Mouse (Mus musculus) layer of hippocampus, postnatal 25 days (tissue): ENCODE data around the gene Stk4. TPM values are rescaled to one million over a fixed set of nuclear protein-coding genes. Genes with fewer than 3 reads are reported as not detected.

Experiments used
- DNase-seq, 2 experiments: peaks; one replicate each; pipeline ENCODE4 v3.0.0; 2022; ENCODE audit warnings: mixed read lengths in 2 of 2, low spot score in 1 of 2; ENCODE audit errors: extremely low spot score in 1 of 2
- total RNA-seq, 2 experiments: library from RNA; stranded (reverse); gene quantifications; 2 replicates each; pipeline ENCODE4 v1.2.3; 2021

Stk4 gene
- total RNA-seq, 2 experiments from 2014 or later = 47.8 to 48.6 TPM

DNA sequence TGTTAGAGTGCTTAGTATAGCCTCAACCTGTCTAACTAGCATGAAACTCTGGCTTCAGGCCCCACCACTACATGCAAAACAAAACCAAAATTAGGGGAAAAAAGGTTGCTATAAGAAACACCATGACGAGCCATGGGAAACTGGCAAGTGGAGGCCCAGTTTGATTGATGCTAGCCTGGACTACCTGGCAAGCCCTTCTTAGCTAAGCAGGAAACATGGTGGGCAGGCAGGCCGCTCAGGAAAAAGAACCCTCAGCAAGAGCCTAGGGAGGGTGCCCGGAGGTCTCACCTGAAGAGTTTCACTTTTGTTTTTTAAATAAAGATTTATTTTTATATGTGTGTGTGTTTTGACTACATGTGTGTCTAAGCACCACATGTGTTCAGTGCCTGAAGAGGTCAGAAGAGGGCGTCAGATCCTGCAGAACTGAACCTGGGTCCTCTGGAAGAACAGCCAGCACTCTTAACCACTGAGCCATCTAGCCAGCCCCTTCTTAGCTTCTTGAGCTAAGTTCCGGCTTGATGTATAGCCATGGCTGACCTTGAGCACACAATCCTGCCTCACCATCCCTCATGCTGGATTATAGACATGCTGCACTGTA is 53.1 kb downstream of the Stk4 start:
- DNase-seq = no peak

DNA sequence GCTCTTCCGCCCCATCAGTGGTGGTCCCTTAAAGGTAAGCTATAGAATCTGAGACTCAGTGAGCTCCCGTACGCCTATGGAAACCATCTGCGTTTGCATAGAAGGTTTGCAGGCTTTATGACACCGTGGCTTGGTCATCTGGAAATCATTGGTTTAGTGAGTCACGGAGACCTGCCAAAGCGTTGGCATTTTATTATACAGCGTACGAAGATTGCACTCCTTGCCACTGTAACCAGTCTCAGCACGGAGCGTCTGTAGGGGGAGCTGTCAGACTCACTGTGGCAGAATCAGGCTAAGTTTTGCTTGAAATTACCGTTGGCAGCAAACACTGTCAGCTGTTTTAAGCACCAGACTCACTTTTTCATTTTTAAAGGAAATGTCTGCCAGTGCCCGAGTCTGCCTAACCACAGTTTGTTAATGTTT is 56.4 kb downstream of the Stk4 start:
- DNase-seq = peak; percentile 34 to 64

DNA sequence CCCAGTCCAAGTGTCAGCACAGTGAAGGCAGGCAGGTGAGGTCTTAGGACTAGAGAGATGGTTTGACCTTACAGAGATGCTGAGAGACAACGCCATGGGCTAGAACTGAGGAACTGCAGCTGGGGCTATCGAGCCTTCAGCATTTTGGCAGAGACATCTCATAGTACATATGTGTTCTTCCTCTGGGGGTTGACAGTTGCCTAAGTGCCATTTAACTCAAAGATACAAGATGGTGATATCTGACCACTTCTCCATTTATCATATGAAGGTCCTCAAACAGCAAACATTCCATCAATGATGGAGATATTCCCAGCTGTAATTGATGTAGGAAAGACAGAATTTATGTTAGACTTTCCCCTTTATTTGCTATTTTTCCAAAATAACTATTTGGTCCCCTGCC is 57.2 kb downstream of the Stk4 start:
- no peak for DNase-seq

DNA sequence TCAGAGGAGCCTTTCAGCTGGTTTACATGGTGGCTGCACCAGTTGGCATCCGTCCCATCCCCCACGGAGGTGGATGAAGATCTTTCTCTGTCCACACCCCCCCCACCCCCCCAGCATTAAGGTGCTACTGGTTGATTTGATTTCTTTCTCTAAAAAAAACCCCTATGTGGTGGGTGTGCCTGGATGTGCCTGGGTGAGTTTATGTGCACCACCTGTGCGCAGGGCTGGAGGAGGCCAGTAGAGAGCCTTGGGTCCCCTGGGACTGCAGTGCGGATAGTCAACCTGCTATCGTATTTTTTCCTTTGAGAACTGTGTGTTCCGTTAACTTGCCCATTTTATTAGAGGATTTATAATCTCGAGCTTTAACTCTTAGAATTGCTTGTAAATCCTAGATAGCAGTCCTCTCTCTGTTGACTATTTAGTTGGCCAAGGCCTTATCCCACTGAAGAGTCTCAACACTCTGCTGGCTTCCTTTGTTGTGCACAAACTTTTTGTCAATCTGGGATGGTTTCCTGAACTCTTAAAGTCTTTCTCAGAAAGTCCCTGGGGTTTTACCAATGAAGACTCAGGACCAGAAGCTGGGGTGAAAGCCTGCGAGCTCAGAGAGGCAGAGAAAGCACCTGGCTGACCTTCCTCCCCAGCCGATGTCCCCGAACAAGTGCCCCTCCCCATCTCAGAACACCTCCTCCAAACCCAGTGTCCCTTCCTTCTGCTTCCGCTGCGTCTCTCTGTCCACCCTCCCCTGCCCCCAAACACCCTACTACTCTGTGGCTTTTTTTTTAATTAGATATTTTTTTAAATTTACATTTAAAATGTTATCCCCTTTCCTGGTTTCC is 58.7 kb downstream of the Stk4 start:
- DNase-seq = no peak

DNA sequence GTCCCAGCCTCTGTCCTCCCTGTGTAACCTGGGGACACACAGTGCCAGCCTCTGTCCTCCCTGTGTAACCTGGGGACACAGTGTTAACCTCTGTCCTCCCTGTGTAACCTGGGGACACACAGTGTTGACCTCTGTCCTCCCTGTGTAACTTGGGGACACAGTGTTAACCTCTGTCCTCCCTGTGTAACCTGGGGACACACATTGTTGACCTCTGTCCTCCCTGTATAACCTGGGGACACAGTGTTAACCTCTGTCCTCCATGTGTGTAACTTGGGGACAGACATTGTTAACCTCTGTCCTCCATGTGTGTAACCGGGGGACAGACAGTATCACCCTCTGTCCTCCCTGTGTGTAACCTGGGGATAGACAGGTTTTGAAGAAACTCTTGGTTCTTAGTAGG is 61.5 kb downstream of the Stk4 start:
- DNase-seq = no peak

DNA sequence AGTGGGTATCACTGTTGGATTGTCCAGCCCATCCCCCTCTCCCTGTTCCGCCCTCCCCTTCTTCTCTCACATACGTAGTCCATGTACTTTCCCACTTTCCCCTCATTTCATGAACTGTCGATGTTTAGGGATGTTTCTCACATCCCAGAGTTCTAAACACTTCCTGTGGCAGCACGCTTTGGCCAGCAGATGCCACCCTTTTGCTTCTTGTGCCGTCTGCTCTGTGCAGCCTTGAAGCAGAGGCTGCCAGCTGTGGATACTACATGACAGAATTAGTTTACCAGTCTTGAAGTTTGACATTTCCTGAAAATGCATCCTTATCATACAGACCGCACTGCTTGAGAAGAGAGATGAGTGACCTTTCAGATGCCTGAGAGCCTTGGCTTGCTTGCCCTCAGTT is 64.4 kb downstream of the Stk4 start:
- no peak for DNase-seq

DNA sequence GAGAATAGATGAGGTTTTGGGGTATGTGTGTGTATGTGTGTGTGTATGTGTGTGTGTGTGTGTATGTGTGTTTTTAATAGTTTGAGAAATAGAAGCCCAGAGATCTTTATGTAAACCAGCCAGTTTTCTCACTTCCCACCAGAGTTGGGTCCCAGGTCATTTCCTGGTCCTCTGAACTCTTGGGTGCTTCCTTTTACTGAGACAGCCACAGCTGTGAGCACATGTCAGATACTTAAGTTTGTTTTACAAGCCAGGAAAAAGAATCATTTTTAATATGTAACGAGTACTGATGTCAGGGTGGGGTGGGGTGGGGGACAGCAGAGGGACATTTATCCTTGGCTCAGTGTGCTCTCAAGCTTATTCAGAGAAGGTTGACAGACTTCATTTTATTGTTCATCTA is 65.2 kb downstream of the Stk4 start:
- no peak for DNase-seq

DNA sequence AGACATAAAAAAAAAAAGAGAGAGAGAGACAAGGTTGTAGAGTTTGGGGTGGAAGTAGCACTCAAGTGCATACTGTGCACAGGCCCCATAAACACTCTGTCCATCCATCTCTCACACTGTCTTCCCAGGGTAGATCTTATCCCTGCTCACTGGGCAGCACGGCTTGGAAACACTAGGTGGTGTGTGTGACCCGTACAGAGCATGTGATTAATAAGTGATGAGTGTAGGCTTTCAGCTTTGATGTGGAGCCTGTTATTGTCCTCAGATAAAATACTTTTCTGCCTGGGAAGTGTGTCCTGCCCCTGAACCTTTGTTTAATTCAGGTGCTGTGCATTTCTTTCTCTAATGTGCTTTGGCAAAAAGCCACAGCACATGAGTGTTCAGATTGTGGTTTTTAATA is 66.3 kb downstream of the Stk4 start:
- no peak for DNase-seq

DNA sequence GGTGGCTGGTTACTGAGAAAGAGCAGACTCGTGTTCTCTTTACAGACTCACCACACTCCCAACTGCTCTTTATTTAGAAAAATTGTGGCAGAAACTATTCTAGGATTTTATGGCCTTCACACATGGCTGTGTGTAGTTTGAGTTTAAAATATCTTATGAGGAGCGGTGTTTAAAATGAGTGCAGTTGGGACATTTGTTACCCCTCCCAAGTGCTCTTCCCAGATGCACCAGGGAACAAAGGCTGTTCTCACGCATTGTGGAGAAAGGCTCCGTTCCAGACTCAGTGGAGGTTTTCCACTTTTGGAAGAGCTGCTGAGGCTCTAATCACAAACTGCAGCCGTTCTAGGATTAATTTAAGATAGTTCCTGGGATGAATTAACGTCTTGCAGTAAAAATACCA is 67.6 kb downstream of the Stk4 start:
- DNase-seq = no peak

DNA sequence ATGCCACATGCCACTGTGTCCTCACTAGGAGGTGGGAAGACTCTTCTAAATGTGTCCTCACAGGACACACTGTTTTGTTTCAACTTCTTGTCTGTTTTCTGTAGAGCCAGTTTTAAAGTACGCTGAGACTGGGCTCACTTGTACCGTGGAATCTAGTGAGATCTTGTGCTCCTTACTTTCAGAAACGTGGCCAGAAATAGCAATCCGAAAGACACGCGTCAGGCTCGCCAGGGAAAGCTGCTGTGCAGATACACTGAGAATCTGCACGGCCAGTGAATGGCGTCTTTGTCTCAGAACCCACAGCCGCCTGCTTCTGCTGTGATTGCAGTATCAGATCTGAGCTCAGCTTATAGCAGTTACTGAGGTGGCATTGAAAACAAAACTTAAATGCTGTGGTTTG is 71.9 kb downstream of the Stk4 start:
- no peak for DNase-seq

DNA sequence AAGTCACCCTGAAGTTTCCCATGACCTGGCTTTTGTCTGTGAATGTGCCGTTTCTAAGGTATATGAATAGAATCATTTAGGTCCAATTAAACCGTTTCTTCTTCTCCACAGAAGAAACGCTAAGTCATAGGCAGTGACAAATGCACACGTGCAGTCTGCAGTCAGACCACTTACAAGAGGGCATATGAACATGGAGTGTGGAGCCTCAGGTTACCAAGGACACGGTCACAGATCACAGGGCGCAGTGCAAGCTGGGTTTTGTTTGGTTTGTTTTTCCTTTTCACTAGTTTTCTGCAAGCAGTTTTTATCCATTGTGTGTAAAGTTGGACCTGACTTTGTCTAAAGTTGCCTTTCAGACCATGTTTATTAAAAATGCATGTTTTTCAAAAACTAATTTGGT is 73.9 kb downstream of the Stk4 start:
- DNase-seq = no peak

DNA sequence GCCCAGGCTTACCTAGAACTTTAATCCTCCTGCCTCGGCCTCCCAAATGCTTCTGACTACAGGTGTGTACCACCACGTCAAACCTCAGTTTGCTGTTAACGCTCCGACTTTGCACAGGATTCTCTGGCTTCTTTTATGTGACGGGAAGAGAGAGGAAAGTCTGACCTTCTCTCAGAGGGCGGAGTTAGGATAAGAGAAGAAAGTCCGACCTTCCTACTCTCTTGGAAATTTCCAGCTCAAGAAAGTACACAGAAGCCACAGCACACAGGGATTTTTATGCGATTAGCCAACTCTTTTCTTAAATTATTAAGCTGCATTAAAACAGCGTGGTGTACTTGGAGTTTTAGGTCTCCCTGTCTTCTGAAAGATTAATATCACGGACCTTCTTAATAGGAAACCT is 74.4 kb downstream of the Stk4 start:
- DNase-seq = no peak

DNA sequence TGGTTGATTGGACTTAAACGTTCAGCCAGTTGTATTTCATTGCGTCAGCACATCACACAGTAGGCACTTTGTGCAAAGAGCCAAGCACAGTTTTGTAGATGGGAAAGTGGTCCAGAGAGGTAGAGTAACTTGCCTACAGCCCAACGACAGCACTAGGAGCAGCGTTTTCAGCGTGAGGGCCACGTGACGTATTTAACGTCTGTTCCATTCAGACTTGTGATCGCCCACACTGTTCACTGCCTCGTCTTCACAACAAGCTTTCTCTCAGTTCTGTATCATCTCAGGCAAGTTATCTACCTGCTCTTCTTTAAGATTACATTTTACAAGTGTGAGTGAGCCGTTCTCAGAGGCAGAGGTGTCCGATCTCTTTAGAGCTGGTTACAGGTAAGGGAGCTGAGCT is 76.4 kb downstream of the Stk4 start:
- DNase-seq = no peak

DNA sequence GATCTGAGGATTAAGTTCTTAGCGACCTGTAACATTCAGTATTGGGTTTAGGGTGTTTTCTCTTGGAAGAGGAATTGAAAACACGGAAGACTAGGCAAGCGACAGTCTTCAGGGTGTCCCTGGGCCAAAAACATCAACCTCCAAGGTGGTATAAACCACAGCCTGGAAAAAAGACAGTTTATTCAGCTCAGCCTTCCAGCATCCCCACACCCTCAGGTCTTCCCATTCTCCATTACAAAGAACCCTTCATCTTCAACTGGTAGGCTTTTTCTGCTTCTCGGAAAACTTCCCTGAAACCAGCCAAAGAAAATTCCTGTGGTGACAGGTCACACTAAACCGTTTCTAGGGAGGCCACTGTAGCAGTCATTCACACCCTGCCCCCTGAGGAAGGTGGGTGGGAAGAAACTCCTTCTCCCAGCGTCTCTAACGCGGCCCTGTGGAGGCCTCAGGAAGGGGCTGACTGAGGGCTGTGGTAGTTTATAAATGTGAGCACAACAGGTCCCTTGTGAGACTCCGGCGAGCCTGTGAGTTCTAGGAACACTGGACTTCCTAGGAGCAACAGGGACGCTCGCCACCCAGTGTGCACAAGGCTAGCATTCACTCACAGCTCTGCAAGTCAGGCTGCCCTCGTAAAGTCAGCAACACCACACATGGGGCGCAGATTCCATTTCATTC is 80.1 kb downstream of the Stk4 start:
- DNase-seq = no peak

DNA sequence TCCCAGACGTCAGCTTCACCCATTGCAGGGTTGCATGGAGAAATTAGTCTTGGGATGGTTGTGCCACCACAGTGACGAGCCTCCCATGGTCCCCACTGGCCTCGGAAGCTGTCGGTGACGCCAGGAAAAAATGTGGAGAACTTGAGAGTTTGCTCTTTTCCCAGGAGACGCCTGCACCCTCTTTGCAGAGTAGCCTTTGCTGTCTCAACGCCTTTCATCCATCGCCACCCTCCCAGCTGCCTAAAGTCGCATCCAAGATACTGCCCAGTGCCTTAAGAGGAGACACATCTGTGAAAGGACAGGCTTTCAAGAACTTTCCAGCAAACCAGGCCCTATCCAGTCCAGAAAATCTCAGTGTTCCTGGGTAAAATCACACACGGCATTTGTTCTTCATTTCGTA is 82.2 kb downstream of the Stk4 start:
- no peak for DNase-seq

DNA sequence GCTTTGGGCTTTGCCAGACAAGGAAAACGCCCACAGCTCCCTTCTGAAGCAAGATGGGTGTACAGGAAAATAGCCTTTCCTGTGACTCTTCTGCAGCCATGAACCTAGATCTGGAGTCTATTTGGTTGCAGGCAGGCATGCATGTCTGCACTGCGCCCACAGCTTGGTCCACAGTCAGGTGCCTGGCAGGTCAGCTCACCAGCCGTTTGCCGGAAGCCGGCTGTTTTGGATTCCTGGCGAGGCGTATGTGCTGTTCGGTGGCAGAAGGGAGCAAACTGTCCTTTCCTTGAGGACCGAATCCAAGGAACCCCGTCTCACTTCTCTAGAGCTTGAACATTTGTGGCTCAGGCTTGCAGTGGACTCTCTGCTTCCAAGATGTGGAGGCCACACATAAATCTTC is 83.9 kb downstream of the Stk4 start:
- no peak for DNase-seq

DNA sequence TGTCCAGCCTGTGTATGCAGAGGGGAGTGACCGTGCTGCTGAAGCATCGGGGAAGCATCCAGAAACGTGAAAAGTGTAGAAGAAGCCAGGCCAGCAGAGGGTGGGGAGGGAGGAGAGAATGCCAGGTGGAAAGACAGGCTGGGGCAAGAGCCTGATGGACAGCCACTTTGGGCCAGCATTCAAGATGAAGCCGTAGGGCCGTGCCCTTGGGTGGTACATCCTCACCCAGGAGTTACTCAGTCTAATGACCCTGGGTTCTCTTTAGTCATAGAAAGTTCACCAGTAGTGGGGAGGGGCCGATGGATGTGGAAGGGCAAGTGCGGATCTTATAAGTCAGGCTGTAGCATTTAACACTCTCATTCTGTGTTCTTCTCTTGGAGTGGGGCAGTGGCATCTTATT is 86.0 kb downstream of the Stk4 start:
- no peak for DNase-seq

DNA sequence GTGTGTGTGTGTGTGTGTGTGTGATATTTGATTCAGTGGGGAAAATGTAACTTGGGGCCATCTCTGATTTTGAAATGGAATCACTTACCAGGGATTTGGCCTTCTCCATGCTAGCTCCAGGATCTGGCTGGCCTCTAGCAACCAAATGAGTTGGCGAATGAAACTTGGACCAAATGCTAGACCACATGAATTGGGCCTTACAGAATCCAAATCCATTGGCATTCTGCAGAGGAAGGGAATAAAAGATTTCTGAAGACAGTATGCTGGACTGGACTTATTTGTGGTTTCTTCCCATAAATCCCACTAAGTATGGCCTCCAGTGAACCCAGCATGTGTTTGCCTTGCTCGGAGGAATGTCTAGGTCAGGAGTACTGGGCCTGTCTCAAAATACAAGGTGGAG is 88.7 kb downstream of the Stk4 start:
- DNase-seq = no peak

DNA sequence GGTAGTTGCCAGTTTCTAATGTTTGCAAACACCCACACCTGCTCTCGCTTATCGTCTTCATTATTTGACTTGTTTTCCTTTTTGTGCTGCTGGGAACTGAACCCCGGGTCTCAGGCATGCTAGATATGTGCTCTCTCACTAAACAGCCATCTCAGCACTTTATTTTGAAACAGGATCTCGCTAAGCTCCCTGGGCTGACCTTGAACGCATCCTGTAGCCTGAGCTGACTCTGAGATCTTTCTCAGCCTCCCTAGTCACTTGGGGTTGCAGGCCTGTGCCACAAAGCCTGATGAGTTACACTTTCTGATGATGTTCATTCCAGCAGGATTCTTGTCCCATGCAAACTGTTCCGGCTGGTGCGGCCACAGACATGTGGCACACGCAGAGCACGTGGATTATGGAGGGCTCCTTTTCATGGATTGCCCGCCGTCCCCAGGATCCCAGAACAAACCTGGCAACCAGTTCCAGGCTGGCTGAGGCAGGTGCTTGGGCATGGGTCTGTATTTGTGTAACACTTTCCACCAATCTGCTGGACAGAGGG is 91.5 kb downstream of the Stk4 start:
- DNase-seq = no peak

DNA sequence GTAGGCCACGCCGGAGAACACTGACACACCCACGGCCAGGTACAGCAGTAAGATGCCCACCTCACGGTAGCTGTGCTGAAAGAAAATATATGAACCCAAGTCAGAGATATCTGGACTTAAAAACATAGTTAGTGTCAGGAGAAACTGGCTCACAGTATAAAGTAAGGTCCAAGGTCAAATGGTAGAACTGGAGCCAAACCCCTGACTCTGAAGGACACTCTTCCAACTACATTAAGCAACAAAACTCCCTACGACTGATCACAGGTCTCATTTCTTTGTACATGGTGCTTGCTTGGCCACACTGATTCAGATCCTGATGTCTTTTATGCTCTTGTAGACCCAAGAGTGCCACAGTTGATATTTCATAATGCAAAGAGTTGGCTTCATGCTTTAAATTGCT is 94.8 kb downstream of the Stk4 start:
- DNase-seq = no peak

DNA sequence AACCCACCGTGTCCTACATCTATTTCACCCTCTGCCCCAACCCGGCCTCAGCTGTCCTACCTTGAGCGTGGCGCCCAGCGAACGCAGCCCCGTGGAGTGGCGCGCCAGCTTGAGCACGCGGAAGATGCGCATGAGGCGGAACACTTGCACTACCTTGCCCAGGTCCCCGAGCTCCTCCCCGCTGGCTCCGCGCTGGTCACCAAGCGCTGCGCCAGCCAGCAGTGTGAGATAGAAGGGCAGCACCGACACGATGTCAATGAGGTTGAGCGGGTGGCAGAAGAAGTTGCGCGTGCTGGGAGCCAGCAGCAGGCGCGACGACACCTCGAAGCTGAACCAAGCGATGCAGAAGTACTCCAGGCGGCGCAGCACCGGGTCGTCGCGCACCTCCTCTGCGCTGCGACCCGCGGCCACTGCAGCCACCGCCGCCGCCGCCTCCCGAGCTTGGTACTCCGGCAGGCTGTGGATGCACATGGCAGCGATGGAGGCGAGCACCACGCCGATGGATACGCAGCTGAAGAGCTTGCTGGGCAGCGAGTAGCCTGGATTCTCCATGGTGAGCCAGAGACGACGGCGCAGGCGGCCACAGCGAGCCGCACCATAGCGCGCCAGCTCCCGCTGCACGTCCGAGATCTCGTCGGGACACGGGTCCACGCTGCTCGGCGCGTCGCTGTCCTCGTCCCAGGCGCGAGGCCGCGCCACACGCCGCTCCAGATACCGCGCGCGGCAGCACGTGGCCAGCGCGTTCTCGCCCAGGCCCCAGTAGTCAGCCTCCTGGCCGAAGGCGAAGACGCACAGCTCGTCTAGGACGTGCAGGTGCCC is 97.8 kb downstream of the Stk4 start:
- DNase-seq = peak in 1 of 2 experiments; percentile 29
